Mouse (Mus musculus) layer of hippocampus, postnatal 10 days (tissue): ENCODE data around the gene Ndufa11. TPM values are rescaled to one million over a fixed set of nuclear protein-coding genes. Genes with fewer than 3 reads are reported as not detected.

Experiments used
- DNase-seq, 2 experiments: peaks; one replicate each; pipeline ENCODE4 v3.0.0; 2021; ENCODE audit warnings: low spot score in 2 of 2
- total RNA-seq, 2 experiments: library from RNA; stranded (reverse); gene quantifications; 2 replicates each; pipeline ENCODE4 v1.2.3; 2021

Ndufa11 gene
- total RNA-seq, 2 experiments from 2014 or later, result 262 to 265 TPM

GRCm38 (mm10) chr17:56715914-56716654 lies 1.5 kb upstream of the Ndufa11 start:
- DNase-seq, result no peak

GRCm38 (mm10) chr17:56716655-56717362 lies 758 bp upstream of the Ndufa11 start:
- DNase-seq, result peak; percentile 95

- no peak for DNase-seq
Observed at GRCm38 (mm10) chr17:56722441-56722840, 4.9 kb downstream of the Ndufa11 start.

- no peak for DNase-seq
Observed at GRCm38 (mm10) chr17:56723419-56724161, 6.0 kb downstream of the Ndufa11 start.

- DNase-seq, result no peak
Observed at GRCm38 (mm10) chr17:56727029-56727649, 9.6 kb downstream of the Ndufa11 start.

- no peak for DNase-seq
Observed at GRCm38 (mm10) chr17:56727659-56728058, 10.1 kb downstream of the Ndufa11 start.

- DNase-seq, result no peak
Observed at GRCm38 (mm10) chr17:56728117-56728516, 10.6 kb downstream of the Ndufa11 start.

GRCm38 (mm10) chr17:56729151-56729550 lies 11.6 kb downstream of the Ndufa11 start:
- no peak for DNase-seq

- no peak for DNase-seq
Observed at GRCm38 (mm10) chr17:56729656-56730055, 12.1 kb downstream of the Ndufa11 start.

- DNase-seq, result no peak
Observed at GRCm38 (mm10) chr17:56736534-56736933, 19.0 kb downstream of the Ndufa11 start.

GRCm38 (mm10) chr17:56738221-56738620 lies 20.7 kb downstream of the Ndufa11 start:
- DNase-seq, result no peak

GRCm38 (mm10) chr17:56740118-56740787 lies 22.7 kb downstream of the Ndufa11 start:
- no peak for DNase-seq

- no peak for DNase-seq
Observed at GRCm38 (mm10) chr17:56740788-56741160, 23.2 kb downstream of the Ndufa11 start.

- DNase-seq, result no peak
Observed at GRCm38 (mm10) chr17:56744173-56744572, 26.6 kb downstream of the Ndufa11 start.

GRCm38 (mm10) chr17:56751404-56752072 lies 34.0 kb downstream of the Ndufa11 start:
- DNase-seq, result peak in 1 of 2 experiments; percentile 44

- no peak for DNase-seq
Observed at GRCm38 (mm10) chr17:56753452-56753851, 35.9 kb downstream of the Ndufa11 start.

GRCm38 (mm10) chr17:56754271-56755185 lies 37.0 kb downstream of the Ndufa11 start:
- DNase-seq, result no peak

- no peak for DNase-seq
Observed at GRCm38 (mm10) chr17:56756703-56757399, 39.3 kb downstream of the Ndufa11 start.
